Mouse (Mus musculus): ENCODE data around the gene Zfp697. TPM values are rescaled to one million over a fixed set of nuclear protein-coding genes. Genes with fewer than 3 reads are reported as not detected.
"Not testable (repeated sequence)": the region's sequence is repeated elsewhere in the genome, so short reads cannot be mapped to it uniquely, and the experiment has no call there.

Zfp697 gene
- total RNA-seq, 1 experiment from 2014 or later = 0.12 TPM

- not testable (repeated sequence) for ATAC-seq (ENCODE audit: extremely low read depth, insufficient number of reproducible peaks, low FRiP score, poor library complexity, severe bottlenecking)
Measured at GRCm38 (mm10) chr3:98581024-98581423, 198.8 kb downstream of the Zfp697 start.

DNA sequence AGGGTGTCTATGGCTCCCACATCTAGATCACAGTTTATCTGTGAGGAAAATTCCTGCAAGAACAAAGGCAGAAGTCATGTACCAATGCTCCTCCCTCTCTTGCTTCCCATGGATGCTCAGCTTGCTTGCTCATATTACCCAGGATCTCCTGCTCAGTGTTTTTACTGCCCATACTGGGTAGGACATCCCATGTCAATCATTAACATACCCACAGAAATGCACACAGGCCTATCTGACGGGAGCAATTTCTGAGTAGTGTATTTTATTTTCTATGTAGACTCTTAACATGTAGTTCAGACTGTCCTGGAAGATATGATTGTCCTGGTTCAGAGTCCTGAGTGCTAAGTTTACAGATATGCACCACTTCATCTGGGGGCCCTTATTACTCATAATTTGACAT lies 199.9 kb downstream of the Zfp697 start:
- ATAC-seq (ENCODE audit: extremely low read depth, insufficient number of reproducible peaks, low FRiP score, poor library complexity, severe bottlenecking) = not testable (repeated sequence)

DNA sequence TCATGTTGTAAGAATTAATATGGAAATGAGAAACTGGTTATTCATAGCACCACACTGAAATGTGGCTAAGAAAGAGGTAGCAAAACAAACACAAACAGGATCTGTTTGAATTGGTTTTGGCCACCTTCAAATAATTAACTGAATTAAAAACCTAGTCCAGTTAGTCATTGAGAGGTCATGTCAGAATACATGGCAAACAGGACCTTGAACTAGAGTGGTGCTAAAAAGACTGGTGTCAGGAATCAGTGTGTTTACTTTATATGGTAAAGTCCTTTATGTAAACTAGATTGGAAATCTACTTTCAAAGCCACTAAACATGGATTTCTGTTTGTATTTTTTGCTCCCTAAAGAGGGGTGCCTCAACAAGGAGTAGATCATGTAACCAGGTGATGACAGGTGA lies 200.4 kb downstream of the Zfp697 start:
- ATAC-seq (ENCODE audit: extremely low read depth, insufficient number of reproducible peaks, low FRiP score, poor library complexity, severe bottlenecking) = not testable (repeated sequence)

DNA sequence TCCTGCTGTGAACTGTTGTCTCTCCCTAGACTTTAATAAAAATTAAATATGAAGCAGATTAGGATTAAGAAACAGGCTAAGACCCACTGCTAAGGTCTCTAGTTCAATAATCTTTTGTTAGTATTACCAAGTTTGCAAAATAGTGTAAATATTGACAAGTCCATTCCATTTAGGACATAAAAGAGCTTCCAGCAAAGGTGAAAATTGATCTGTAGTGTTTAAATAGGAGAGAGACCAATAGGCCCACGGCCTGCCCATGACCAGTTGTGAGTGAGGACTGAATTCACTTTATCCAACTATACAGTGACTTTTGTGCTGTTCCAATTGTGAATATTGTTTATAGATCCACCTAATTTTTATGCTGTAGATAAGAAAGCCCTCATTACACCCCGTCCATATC lies 205.5 kb downstream of the Zfp697 start:
- no peak for ATAC-seq (ENCODE audit: extremely low read depth, insufficient number of reproducible peaks, low FRiP score, poor library complexity, severe bottlenecking)

GRCm38 (mm10) chr3:98588707-98589106 lies 206.4 kb downstream of the Zfp697 start, which contains the start of gene Gm10681:
Gene Gm10681 (minus strand): TSS chr3:98588807.
- ATAC-seq (ENCODE audit: extremely low read depth, insufficient number of reproducible peaks, low FRiP score, poor library complexity, severe bottlenecking) = no peak

- not testable (repeated sequence) for ATAC-seq (ENCODE audit: extremely low read depth, insufficient number of reproducible peaks, low FRiP score, poor library complexity, severe bottlenecking)
Measured at GRCm38 (mm10) chr3:98613540-98613939, 231.3 kb downstream of the Zfp697 start.

DNA sequence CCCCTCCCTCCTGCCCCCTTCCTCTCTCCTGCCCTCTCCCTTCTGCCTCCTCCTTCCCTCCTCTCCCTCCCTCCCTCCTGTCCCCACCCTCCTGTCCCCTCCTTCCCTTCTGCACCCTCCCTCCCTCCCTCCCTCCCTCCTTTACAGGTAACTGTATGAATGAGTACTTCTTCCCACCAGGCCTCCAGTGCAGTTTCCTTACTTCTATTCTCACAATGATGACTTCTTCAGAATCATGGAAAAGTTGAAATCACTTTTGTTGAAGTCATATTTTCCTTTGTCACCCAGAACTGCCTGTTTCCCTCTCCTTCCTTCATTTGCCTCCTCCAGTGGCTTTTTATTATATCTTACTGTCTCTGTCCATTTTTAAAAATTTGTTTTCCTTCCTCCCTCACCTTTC lies 231.7 kb downstream of the Zfp697 start:
- ATAC-seq (ENCODE audit: extremely low read depth, insufficient number of reproducible peaks, low FRiP score, poor library complexity, severe bottlenecking) = no peak

DNA sequence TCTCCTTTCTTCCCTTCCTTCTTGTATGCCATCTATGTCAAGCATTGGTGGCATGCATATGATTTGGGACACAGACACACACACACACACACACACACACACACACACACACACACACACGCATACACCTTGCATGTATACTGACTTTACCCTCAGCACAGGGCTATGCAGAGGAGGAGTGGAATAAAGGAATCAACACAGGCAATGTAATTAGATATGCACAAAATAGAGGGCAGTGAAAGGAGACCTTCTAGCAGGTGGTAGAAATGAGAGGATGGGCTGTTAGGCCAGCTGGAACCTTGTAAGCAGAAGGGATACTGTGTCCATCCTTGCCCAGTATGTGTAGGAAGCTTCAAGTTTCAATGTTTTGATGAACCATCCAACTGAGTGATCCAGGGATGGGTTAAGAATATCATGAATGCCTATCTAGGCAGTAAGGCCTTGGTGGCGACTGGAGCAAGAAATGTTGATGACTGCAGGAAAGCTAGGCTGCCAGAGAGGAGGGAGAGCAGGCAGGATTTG lies 232.2 kb downstream of the Zfp697 start:
- ATAC-seq (ENCODE audit: extremely low read depth, insufficient number of reproducible peaks, low FRiP score, poor library complexity, severe bottlenecking) = not testable (repeated sequence)

GRCm38 (mm10) chr3:98616244-98616643 lies 234.0 kb downstream of the Zfp697 start:
- not testable (repeated sequence) for ATAC-seq (ENCODE audit: extremely low read depth, insufficient number of reproducible peaks, low FRiP score, poor library complexity, severe bottlenecking)

GRCm38 (mm10) chr3:98616786-98617185 lies 234.5 kb downstream of the Zfp697 start:
- not testable (repeated sequence) for ATAC-seq (ENCODE audit: extremely low read depth, insufficient number of reproducible peaks, low FRiP score, poor library complexity, severe bottlenecking)

- no peak for ATAC-seq (ENCODE audit: extremely low read depth, insufficient number of reproducible peaks, low FRiP score, poor library complexity, severe bottlenecking)
Measured at GRCm38 (mm10) chr3:98629633-98630032, 247.4 kb downstream of the Zfp697 start.

DNA sequence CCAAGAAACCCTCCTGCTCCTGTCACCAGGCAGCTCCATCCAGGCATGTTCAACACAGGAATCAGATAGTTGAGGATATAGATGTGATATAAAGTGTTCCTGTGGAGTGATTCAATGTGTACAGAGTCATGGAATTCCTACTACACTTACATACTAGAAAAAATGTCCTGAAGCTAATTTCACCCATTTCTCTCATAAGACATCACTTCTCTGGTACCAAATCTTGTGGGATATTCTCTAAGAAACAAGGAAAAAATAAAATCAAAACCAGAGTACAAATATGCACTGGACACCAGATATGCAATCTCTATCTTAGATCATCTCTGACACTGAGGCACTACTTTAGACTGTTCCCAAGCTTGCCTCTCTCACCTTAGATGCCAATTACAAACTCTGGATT lies 247.9 kb downstream of the Zfp697 start, which contains the start of gene Hsd3b5:
Gene Hsd3b5, minus strand, starts transcription at position 101 of the 400 bp plus-strand sequence.
- ATAC-seq (ENCODE audit: extremely low read depth, insufficient number of reproducible peaks, low FRiP score, poor library complexity, severe bottlenecking) = no peak

- ATAC-seq (ENCODE audit: extremely low read depth, insufficient number of reproducible peaks, low FRiP score, poor library complexity, severe bottlenecking) = no peak
Measured at GRCm38 (mm10) chr3:98635145-98635544, 252.9 kb downstream of the Zfp697 start.

DNA sequence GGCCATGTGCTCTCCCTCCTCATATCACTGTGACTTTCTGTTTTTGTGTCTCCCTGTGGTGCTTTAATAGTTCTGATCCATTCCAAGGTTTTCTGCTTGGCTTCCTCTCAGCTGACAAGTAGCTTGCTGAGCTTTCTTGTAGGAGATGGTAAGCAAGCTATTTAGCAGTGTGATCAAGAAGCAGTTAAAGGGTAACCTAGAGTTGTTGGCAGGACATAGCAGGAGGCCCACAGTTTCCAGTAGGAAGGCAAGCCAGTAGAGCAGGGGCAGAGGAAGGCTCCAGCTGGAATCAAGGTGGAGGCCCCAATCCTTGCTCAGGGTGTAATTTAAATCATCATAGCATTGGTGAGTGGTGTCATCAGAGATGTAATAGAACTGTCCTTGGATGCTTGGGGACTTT lies 298.5 kb downstream of the Zfp697 start:
- ATAC-seq (ENCODE audit: extremely low read depth, insufficient number of reproducible peaks, low FRiP score, poor library complexity, severe bottlenecking) = no peak

DNA sequence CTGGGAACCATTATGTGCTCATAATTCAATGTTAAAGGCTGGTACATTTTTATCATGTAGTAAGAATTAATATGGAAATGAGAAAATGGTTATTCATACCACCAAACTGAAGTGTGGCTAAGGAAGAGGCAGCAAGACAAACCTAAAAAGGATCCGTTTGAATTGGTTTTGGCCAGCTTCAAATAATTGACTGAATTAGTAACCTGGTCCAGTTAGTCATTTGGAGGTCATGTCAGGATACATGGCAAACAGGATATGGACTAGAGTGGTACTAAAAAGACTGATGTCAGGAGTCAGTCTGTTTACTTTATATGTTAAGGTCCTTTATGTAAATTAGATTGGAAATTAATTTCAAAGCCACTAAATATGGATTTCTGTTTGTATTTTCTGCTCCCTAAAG lies 300.1 kb downstream of the Zfp697 start:
- ATAC-seq (ENCODE audit: extremely low read depth, insufficient number of reproducible peaks, low FRiP score, poor library complexity, severe bottlenecking) = no peak

DNA sequence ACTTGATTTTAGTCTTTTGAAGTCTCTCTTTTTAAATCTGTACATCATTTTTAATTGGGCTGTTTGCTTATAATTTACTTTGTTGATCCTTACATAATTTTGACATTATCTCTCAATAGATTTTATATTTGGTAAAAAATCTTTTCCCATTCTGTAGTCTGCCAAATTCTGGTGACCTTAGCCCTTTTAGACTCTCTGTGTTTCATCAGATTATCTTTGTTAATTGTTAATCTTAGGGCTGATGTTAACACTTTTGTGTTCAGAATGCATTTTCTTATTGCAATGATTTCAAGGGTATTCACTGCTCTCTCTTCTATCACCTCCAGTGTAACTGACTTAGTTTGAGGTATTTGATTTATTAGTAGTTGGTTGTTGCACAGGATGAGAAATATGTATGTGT lies 338.5 kb downstream of the Zfp697 start:
- no peak for ATAC-seq (ENCODE audit: extremely low read depth, insufficient number of reproducible peaks, low FRiP score, poor library complexity, severe bottlenecking)

- no peak for ATAC-seq (ENCODE audit: extremely low read depth, insufficient number of reproducible peaks, low FRiP score, poor library complexity, severe bottlenecking)
Measured at GRCm38 (mm10) chr3:98724376-98724775, 342.1 kb downstream of the Zfp697 start, which contains the start of gene Hsd3b2. Gene Hsd3b2 (minus strand): TSS chr3:98724543.

- no peak for ATAC-seq (ENCODE audit: extremely low read depth, insufficient number of reproducible peaks, low FRiP score, poor library complexity, severe bottlenecking)
Measured at GRCm38 (mm10) chr3:98726281-98726680, 344.0 kb downstream of the Zfp697 start.

DNA sequence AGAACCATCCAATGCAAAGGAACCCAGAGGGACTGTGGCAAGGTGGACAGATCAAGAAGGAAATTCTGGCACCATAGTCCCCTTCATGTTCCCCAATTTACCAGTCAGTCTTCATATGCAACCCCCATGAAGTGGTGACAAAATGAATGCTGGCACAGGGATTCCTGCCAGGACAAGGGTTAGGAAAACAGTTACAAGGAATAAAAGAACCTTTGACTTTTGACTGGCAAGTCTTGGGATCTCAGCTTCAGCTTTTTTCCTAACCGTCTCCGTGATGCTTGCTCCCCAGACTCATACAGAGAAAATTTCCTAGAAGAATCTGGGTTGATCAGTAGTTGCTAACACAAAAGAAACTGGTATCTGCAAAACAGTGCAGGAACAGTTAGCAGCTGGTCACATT lies 351.5 kb downstream of the Zfp697 start:
- no peak for ATAC-seq (ENCODE audit: extremely low read depth, insufficient number of reproducible peaks, low FRiP score, poor library complexity, severe bottlenecking)

GRCm38 (mm10) chr3:98734340-98734739 lies 352.1 kb downstream of the Zfp697 start:
- ATAC-seq (ENCODE audit: extremely low read depth, insufficient number of reproducible peaks, low FRiP score, poor library complexity, severe bottlenecking) = no peak

- ATAC-seq (ENCODE audit: extremely low read depth, insufficient number of reproducible peaks, low FRiP score, poor library complexity, severe bottlenecking) = not testable (repeated sequence)
Measured at GRCm38 (mm10) chr3:98741043-98741442, 358.8 kb downstream of the Zfp697 start.
